Comparison of ENCODE assay signal across 8 mouse cellular contexts in the genomic region with DNA sequence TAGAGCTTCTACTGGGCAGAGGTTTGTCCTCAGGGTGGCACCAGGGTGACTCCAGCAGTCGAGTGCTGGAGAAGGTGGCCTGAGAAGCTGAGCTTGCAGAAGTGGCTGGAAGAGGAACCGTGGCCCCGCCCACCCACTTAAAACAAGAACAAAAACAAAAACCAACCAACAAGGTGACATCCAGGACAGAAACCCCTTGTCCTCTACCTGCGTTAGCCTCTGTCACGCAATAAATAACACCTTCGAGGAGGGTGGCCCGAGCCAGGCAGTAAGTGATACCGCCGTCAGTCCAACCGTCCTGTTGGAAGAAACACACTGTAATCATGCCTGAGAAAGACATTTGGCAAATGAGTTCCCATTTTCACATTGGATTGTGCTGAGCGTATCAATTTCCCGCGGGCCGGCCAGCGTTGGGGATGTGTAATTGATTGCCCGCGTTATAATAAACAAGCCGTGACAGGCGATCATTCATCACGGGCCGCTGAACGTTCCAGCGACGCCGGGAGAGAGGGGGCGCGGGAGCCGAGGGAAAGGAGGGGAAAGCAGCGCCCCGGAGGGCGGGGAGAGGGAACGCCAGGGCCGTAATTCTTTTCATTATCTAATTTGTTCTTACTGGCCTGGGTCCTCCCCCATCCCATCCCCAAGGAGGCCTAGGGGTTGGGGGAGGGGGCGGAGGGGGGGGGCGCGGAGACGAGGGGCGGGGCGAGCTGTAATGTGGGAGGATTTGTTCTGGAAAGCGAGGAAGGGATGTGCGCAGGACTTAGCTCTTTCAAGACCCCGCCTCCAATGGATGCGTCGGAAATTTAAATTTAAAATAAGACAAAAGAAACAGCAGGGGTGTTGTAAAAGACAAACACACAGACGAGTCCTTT.
DNase-seq lines count a peak whose midpoint lies in the region; ATAC-seq and TF ChIP-seq lines count a peak whose summit lies in the region.

No protein-coding gene starts in this region.

- under 1% methylated on average over 38 of the region's 45 CpGs for WGBS in heart, embryonic 13.5 days
- under 1% methylated on average over 40 of the region's 45 CpGs for WGBS in kidney, embryonic 16.5 days
- WGBS in neural tube, embryonic 12.5 days: 1% methylated on average over 44 of the region's 45 CpGs
- 1% methylated on average over 42 of the region's 45 CpGs for WGBS in thymus, adult 2 months

- H3K4me3 ChIP-seq in heart, embryonic 13.5 days: peak overlapping the region; percentile 58
- peak overlapping the region; percentile 54 for H3K4me3 ChIP-seq in kidney, embryonic 16.5 days (ENCODE audit: low read length)
- H3K4me3 ChIP-seq in neural tube, embryonic 12.5 days: peak overlapping the region; percentile 36
- H3K4me3 ChIP-seq in thymus, adult 2 months (ENCODE audit: control insufficient read depth, insufficient read depth, low read length): peak overlapping the region; percentile 59

- TF ChIP-seq POLR2A in thymus, adult 2 months (IDR thresholded peaks at IDR 0.05; ENCODE audit: control insufficient read depth, extremely low read depth, insufficient read depth, low read length, poor library complexity): no peak

- H3K27ac ChIP-seq in heart, embryonic 13.5 days (replicated peaks): peak overlapping the region; percentile 65
- peak overlapping the region; percentile 85 for H3K27ac ChIP-seq in kidney, embryonic 16.5 days (ENCODE audit: low read length)
- peak overlapping the region; percentile 67 for H3K27ac ChIP-seq in neural tube, embryonic 12.5 days
- no peak overlapping the region; the same call in 1 of the 2 replicates for H3K27ac ChIP-seq in thymus, adult 2 months (ENCODE audit: control insufficient read depth, insufficient read depth, low read length)

- peaks cover 34% of the 10 kb centered on the region for H3K4me1 ChIP-seq in heart, embryonic 13.5 days
- H3K4me1 ChIP-seq in kidney, embryonic 16.5 days (ENCODE audit: insufficient read depth, low read length): peaks cover 32% of the 10 kb centered on the region
- peaks cover 28% of the 10 kb centered on the region for H3K4me1 ChIP-seq in neural tube, embryonic 12.5 days
- H3K4me1 ChIP-seq in thymus, adult 2 months (replicated peaks; ENCODE audit: control insufficient read depth, insufficient read depth, low read length): peaks cover 27% of the 10 kb centered on the region

- H3K27me3 ChIP-seq in heart, embryonic 13.5 days (replicated peaks): peaks cover 27% of the 10 kb centered on the region
- no peaks in the 10 kb centered on the region for H3K27me3 ChIP-seq in kidney, embryonic 16.5 days (ENCODE audit: insufficient read depth, low read length)
- 0 out of 2 replicates have a peak, but pooled peaks cover 3% of the 10 kb centered on the region for H3K27me3 ChIP-seq in neural tube, embryonic 12.5 days (replicated peaks)
- no peaks in the 10 kb centered on the region for H3K27me3 ChIP-seq in thymus, adult 2 months (ENCODE audit: control insufficient read depth, insufficient read depth, low read length)

- peak overlapping the region; percentile 81 for H3K9ac ChIP-seq in heart, embryonic 13.5 days
- H3K9ac ChIP-seq in kidney, embryonic 16.5 days (replicated peaks; ENCODE audit: low read length): peak overlapping the region; percentile 56
- H3K9ac ChIP-seq in neural tube, embryonic 12.5 days: peak overlapping the region; percentile 33; the same call in 1 of the 2 replicates

- TF ChIP-seq CTCF in thymus, adult 2 months (IDR thresholded peaks at IDR 0.05; ENCODE audit: borderline replicate concordance, control insufficient read depth, extremely low read depth, insufficient read depth, low read length, poor library complexity): no peak

- peak; percentile 25; the same call in 1 of the 2 replicates for ATAC-seq in heart, embryonic 13.5 days (ENCODE audit: extremely low read depth, insufficient number of reproducible peaks, low FRiP score, low TSS enrichment)
- ATAC-seq in kidney, embryonic 16.5 days (ENCODE audit: low FRiP score, low TSS enrichment): peak; percentile 79
- ATAC-seq in neural tube, embryonic 12.5 days (ENCODE audit: low FRiP score, low read depth): peak; percentile 78

- DNase-seq in 3T3-L1 (ENCODE audit: low read depth, low spot score): peak; percentile 82
- peak; percentile 88 for DNase-seq in adipocyte (ENCODE audit: low spot score)
- peak; percentile 86 for DNase-seq in fibroblast of lung, adult 2 months (ENCODE audit: low read depth)
- peak; percentile 77 to 83 for DNase-seq in lung, adult 18-20 months
- peak; percentile 43 for DNase-seq in thymus, adult 2 months

- H3K4me2 ChIP-seq in heart, embryonic 13.5 days: peak overlapping the region; percentile 92
- peak overlapping the region; percentile 85 for H3K4me2 ChIP-seq in kidney, embryonic 16.5 days (replicated peaks; ENCODE audit: low read depth, low read length)
- H3K4me2 ChIP-seq in neural tube, embryonic 12.5 days (replicated peaks): peak overlapping the region; percentile 71

- H3K36me3 ChIP-seq in heart, embryonic 13.5 days: no peaks in the 10 kb centered on the region
- no peaks in the 10 kb centered on the region for H3K36me3 ChIP-seq in kidney, embryonic 16.5 days (ENCODE audit: insufficient read depth, low read length)
- H3K36me3 ChIP-seq in neural tube, embryonic 12.5 days: no peaks in the 10 kb centered on the region
- no peaks in the 10 kb centered on the region for H3K36me3 ChIP-seq in thymus, adult 2 months (ENCODE audit: control insufficient read depth, insufficient read depth, low read length)

- H3K9me3 ChIP-seq in heart, embryonic 13.5 days: no peaks in the 10 kb centered on the region
- no peaks in the 10 kb centered on the region for H3K9me3 ChIP-seq in kidney, embryonic 16.5 days (ENCODE audit: low read length)
- H3K9me3 ChIP-seq in neural tube, embryonic 12.5 days: no peaks in the 10 kb centered on the region

Comparison
In these comparisons a context has a peak if more than half of its experiments do, and no peak if none do; other contexts are left out.
1. ATAC-seq: peak in every context shown above with its lines; median percentile 79 in kidney, embryonic 16.5 days; 78 in neural tube, embryonic 12.5 days; 25 in heart, embryonic 13.5 days.